Mouse (Mus musculus): ENCODE measurements around the gene Pi16. TPM values are rescaled to one million over a fixed set of nuclear protein-coding genes. Genes with fewer than 3 reads are reported as not detected.

Pi16 gene
- 3.5 and 6.1 TPM in 2 replicates for polyA plus RNA-seq (2012; ENCODE audit: low replicate concordance)

DNA sequence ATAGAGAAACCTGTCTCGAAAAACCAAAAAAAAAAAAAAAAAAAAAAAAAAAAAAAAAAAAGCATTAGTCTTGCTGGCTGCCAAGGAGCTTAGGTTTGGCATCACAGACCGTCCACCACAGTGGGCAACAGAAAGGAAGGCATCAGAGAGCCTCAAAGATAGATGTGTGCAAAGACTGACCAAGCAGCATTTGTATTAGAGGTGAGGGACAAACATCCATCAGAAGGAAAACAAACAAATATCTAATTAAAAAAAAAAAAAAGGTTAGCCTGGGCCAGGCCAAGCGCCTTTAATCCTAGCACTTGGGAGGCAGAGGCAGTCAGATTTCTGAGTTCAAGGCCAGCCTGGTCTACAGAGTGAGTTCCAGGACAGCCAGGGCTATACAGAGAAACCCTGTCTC is at the start of gene Pi16:
Gene Pi16, plus strand, starts transcription at position 301 of the 400 bp plus-strand sequence.

DNA sequence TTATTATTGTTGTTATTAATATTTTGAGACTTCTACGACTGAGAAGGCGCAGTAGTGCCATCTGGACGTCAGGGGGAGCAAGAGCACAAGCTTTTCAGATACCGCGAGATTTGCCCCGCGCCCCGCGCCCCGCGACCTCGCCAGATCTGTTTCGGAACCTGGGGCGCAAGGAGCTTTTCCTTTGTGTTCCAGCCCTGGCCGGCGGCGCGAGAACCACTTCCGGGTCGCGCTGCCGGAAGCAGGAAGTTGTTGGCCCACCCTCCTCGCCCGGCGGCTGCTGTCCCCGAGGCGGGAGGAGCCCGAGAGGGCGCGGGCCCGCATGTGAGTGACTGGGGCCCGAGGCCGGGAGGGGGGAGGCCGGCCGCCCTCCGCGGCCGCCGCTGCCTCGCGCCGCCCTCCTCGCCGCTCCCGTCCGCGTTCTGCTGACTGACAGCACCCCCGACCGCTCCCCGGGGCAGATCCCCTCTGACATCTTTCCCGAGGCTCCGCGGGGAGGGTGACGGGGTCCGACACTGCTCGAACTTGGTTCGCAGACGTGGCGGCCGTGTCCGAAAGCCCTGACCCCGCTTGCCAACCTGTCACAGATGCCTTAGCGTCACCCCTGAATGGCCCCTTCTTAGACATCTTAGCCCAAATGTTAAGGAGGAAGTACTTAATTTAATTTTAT is 48.7 kb upstream of the Pi16 start, which contains the start of gene BC004004:
Gene BC004004, plus strand, starts transcription at position 107 of the 667 bp plus-strand sequence.

DNA sequence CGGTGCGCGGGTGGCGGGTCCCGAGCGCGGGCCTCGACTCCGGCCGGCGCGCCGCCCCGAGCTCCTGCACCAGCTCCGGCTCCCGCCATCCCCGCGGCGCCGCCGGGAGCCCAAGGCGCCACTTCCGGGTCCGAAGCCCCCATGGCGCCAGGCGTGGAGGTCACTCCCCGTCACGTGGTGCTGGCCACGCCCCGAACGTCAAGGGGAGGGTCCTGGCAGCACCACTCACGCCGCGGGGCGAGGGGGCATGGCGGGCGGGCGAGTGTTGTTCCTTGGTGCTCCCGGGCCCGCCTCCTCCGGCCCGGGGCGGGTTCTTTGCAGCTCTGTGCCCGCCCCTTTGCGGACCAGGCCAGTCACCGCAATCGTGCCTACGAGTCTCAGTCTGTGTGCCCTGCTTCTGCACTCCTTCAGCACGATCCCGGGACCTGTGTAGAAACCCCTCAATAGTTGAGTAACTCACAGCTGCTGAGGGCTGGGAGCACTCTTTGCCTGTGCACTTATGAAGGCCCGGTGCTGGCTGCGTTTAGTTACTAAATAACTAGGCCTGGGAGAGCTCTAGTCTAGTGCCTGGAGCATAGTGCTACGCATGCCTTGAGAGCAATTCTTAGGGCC is 30.3 kb downstream of the Pi16 start, which contains the start of gene Mtch1:
Gene Mtch1, minus strand, starts transcription at position 290 of the 612 bp plus-strand sequence.

DNA sequence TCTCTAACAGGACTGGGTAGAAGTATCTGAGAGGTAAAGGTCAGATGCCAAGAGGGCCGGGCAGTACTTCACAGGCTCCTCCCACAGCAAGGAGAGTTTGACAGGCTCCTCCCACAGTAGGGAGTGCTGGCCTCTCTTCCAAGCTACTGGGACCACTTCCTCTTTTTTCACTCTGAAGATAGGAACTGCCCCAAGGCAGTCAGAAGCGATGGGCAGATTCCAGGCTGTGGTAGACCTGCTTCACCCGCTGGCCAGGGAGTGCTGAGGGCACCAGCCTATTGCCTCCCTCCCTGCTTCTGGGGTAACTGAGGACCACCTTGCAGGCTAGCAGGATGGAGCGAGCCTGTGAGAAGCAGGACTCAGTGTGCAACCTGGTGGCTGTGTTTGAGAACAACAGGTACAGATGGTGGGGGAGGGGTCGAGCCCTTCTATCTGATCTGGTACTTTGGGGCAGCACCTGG is 43.3 kb downstream of the Pi16 start, which contains the start of gene Fgd2:
Gene Fgd2, plus strand, starts transcription at position 154 of the 461 bp plus-strand sequence.

Other genes starting within 250 kb of the Pi16 start
- 35.1 and 66.5 TPM in 2 replicates for gene Cdkn1a, start 226.7 kb upstream of the Pi16 start, polyA plus RNA-seq (2012; ENCODE audit: low replicate concordance)
- 0.69 and 1.7 TPM in 2 replicates for gene Rab44, start 203.5 kb upstream of the Pi16 start, polyA plus RNA-seq (2012; ENCODE audit: low replicate concordance)
- 9.3 and 47.2 TPM in 2 replicates for gene Cpne5, start 79.5 kb upstream of the Pi16 start, polyA plus RNA-seq (2012; ENCODE audit: low replicate concordance)
- 5.6 and 43.1 TPM in 2 replicates for gene Ppil1, start 53.5 kb upstream of the Pi16 start, polyA plus RNA-seq (2012; ENCODE audit: low replicate concordance)
- gene BC004004, start 48.9 kb upstream of the Pi16 start, polyA plus RNA-seq (2012; ENCODE audit: low replicate concordance) = 4.5 and 24.0 TPM in 2 replicates
- gene Mtch1, start 30.3 kb downstream of the Pi16 start, polyA plus RNA-seq (2012; ENCODE audit: low replicate concordance) = 102 and 122 TPM in 2 replicates
- gene Fgd2, start 43.2 kb downstream of the Pi16 start, polyA plus RNA-seq (2012; ENCODE audit: low replicate concordance) = 25.8 and 27.3 TPM in 2 replicates
- 133 and 195 TPM in 2 replicates for gene Pim1, start 173.1 kb downstream of the Pi16 start, polyA plus RNA-seq (2012; ENCODE audit: low replicate concordance)
- not detected in 2 replicates for gene Gm17657, start 232.0 kb downstream of the Pi16 start, polyA plus RNA-seq (2012; ENCODE audit: low replicate concordance)
- 27.2 and 33.1 TPM in 2 replicates for gene Tbc1d22b, start 232.1 kb downstream of the Pi16 start, polyA plus RNA-seq (2012; ENCODE audit: low replicate concordance)
- gene Tmem217, start 234.7 kb downstream of the Pi16 start, polyA plus RNA-seq (2012; ENCODE audit: low replicate concordance) = 0.54 TPM in 1 of 2 replicates, not detected in the other